Mouse (Mus musculus) cerebellum, adult 2 months (tissue): ENCODE data around the gene Slc19a2. TPM values are rescaled to one million over a fixed set of nuclear protein-coding genes. Genes with fewer than 3 reads are reported as not detected.

Source experiments
- DNase-seq, 2 experiments: peaks; one replicate each; pipeline ENCODE4 v3.0.0; 2021
- H3K27ac ChIP-seq: fragments of 200-500 bp; 2 replicates; pipeline ENCODE4 v1.5.1; 2012; ENCODE audit warnings: low read length, control low read depth, inconsistent platforms; ENCODE audit not compliant: insufficient read depth
- H3K27me3 ChIP-seq: fragments of 200-500 bp; 2 replicates; pipeline ENCODE4 v1.6.1; 2012; ENCODE audit warnings: inconsistent platforms, mild to moderate bottlenecking, low read length, moderate library complexity; ENCODE audit not compliant: control insufficient read depth, insufficient read depth
- H3K4me1 ChIP-seq: fragments of 200-500 bp; 2 replicates; pipeline ENCODE4 v1.6.1; 2011; ENCODE audit warnings: low read length; ENCODE audit not compliant: control insufficient read depth, insufficient read depth
- H3K4me3 ChIP-seq: fragments of 200-500 bp; replicated peaks from 2 replicates; pipeline ENCODE3; 2011; ENCODE audit warnings: mild to moderate bottlenecking, low read depth, low read length, control low read depth; ENCODE audit not compliant: insufficient read depth
- CTCF ChIP-seq: fragments of 200-500 bp; IDR thresholded peaks from 2 replicates; pipeline ENCODE4 v1.5.1; 2011; ENCODE audit warnings: low read depth, mild to moderate bottlenecking, control low read depth, low read length, moderate library complexity, borderline replicate concordance; ENCODE audit not compliant: insufficient read depth
- POLR2A ChIP-seq: fragments of 200-500 bp; IDR thresholded peaks from 2 replicates; pipeline ENCODE4 v1.6.1; 2011; ENCODE audit warnings: low read length, control low read depth, borderline replicate concordance; ENCODE audit not compliant: insufficient read depth
- WGBS: fragments of 180-500 bp; shearing (Covaris S2); methylation state at CpG from one replicate; pipeline ENCODE4 v1.1.7; 2018; 5-methylcytosine and 5-hydroxymethylcytosine counted together
- polyA plus RNA-seq: library from polyadenylated mRNA; depleted of rRNA; stranded (reverse); fragments of >200 nt; gene quantifications from 2 replicates; pipeline ENCODE4 v1.2.3, GENCODE M21; 2012; rRNA removed

Slc19a2 gene
- polyA plus RNA-seq, 1 experiment = 19.2 TPM

DNA sequence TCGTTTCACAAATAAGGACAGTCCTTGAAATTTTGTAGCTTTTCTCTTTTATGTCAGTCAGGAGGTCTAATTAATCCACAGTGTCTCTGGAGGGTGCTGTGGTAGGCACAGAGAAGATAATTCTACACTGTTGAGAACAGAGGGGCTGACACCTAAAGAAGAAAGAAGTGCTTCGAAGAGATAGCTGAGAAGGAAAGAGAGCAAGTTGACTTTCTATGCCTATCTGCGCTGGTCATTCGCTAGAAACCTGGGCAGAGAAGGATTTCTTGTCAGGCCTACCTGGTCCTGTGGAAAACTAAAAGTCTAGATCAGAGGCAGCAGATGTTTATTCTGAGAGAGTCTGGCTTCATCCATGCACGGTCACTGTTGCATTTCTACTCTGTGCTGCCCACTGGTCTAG, 65.2 kb downstream of the Slc19a2 start:
- no peaks in the 10 kb centered on the region for H3K27me3 ChIP-seq
- WGBS = 93% methylated on average over 5 of the region's 5 CpGs
- H3K27ac ChIP-seq = no peak overlapping the region
- no peak overlapping the region for H3K4me3 ChIP-seq
- TF ChIP-seq POLR2A (no peak), CTCF (no peak)
- H3K4me1 ChIP-seq = no peaks in the 10 kb centered on the region; the same call in 1 of the 2 replicates
- DNase-seq = no peak

Other genes with a start within 250 kb of the Slc19a2 start
- gene Sele, start 200.8 kb upstream of the Slc19a2 start, polyA plus RNA-seq = 0.05 TPM in 1 of 2 replicates, not detected in the other
- gene Sell, start 187.1 kb upstream of the Slc19a2 start, polyA plus RNA-seq = 0.15 and 0.27 TPM in 2 replicates
- not detected in 2 replicates for gene Selp, start 133.8 kb upstream of the Slc19a2 start, polyA plus RNA-seq
- 1.1 and 2.5 TPM in 2 replicates for gene F5, start 97.2 kb upstream of the Slc19a2 start, polyA plus RNA-seq
- 16.6 and 18.6 TPM in 2 replicates for gene Ccdc181, start 26.5 kb downstream of the Slc19a2 start, polyA plus RNA-seq
- 12.2 and 13.6 TPM in 2 replicates for gene Nme7, start 55.1 kb downstream of the Slc19a2 start, polyA plus RNA-seq
- gene Blzf1, start 58.4 kb downstream of the Slc19a2 start, polyA plus RNA-seq = 19.2 and 20.6 TPM in 2 replicates
- 1,554 and 1,580 TPM in 2 replicates for gene Atp1b1, start 209.3 kb downstream of the Slc19a2 start, polyA plus RNA-seq